Comparison of ENCODE assay signal across 27 mouse cellular contexts in the genomic region with DNA sequence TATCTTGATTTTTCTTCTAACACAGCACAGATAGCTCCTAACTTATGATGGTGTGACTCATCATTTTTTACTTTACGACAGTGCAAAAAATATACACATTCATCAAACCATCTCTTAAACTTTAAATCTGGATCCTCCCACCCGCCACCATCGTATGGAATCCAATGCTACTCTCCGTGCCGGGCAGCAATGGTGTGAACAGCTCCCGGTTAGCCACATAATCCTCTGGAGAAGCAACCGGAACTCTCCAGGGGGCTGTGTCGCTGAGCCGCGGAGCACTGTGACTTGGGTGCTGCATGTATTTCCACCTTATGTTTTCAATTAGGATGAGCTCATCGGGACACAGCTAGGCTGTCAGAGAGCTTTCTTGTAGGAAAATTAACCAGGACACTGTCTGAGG. TPM values are rescaled to one million over a fixed set of nuclear protein-coding genes. Genes with fewer than 3 reads are reported as not detected.
DNase-seq lines count a peak whose midpoint lies in the region; ATAC-seq and TF ChIP-seq lines count a peak whose summit lies in the region.
"Had no signal": no experiment of that assay in that cellular context is flagged by ENCODE, and none has a peak within 500 bp of the region (broad histone marks: within the 10 kb centered on the region; RNA-seq: fewer than 3 reads in every experiment).

No protein-coding gene starts in this region.

- no peaks in the 10 kb centered on the region for H3K9me3 ChIP-seq in heart, postnatal 0 days (replicated peaks; ENCODE audit: control insufficient read depth, low read length)
- H3K9me3 ChIP-seq: forebrain, embryonic 13.5 days; hindbrain, embryonic 13.5 days; intestine, embryonic 15.5 days; limb, embryonic 15.5 days; neural tube, embryonic 13.5 days had no signal

- H3K36me3 ChIP-seq in heart, postnatal 0 days (replicated peaks; ENCODE audit: control insufficient read depth, insufficient read depth, low read length) = no peaks in the 10 kb centered on the region
- H3K36me3 ChIP-seq: G1E; intestine, embryonic 15.5 days; limb, embryonic 15.5 days had no signal

- H3K27ac ChIP-seq in heart, postnatal 0 days (ENCODE audit: low read depth) = peak overlapping the region; percentile 88
- H3K27ac ChIP-seq: forebrain, embryonic 13.5 days; hindbrain, embryonic 13.5 days; intestine, embryonic 15.5 days; kidney, postnatal 0 days; layer of hippocampus, adult 2 months; limb, embryonic 15.5 days; neural tube, embryonic 13.5 days had no signal

- WGBS in heart, postnatal 0 days = 79% methylated on average over 11 of the region's 11 CpGs

- TF ChIP-seq CTCF in heart, postnatal 0 days (IDR thresholded peaks at IDR 0.05; ENCODE audit: low read depth) = no peak

- ATAC-seq in heart, postnatal 0 days (ENCODE audit: insufficient read depth, low read depth) = no peak
- ATAC-seq: CD4-positive, CD25-positive, alpha-beta regulatory T cell, adult 4 months; forebrain, embryonic 13.5 days; intestine, embryonic 15.5 days had no signal

- no peak overlapping the region for H3K4me2 ChIP-seq in heart, postnatal 0 days (ENCODE audit: low read depth, low read length)
- H3K4me2 ChIP-seq: forebrain, embryonic 13.5 days; heart, embryonic 11.5 days; hindbrain, embryonic 13.5 days; intestine, embryonic 15.5 days; limb, embryonic 15.5 days; neural tube, embryonic 13.5 days had no signal

- intact Hi-C loops in heart, postnatal 14 days (cut with DNase I) = no loop called here

- no peak for TF ChIP-seq EP300 in heart, postnatal 0 days (IDR thresholded peaks at IDR 0.05; ENCODE audit: low read depth)

- no peak for DNase-seq in heart, postnatal 0 days (ENCODE audit: low spot score)
- DNase-seq in heart, postnatal 14 days = no peak
- peak; percentile 72 to 82 for DNase-seq in frontal cortex, adult 2 months (ENCODE audit: extremely low spot score in 1 of 2, low spot score in 1 of 2)
- peak; percentile 58 to 74 for DNase-seq in left cerebral cortex, adult 18-20 months (ENCODE audit: low spot score in 2 of 2)
- peak; percentile 65 for DNase-seq in right cerebral cortex, postnatal 25 days
- DNase-seq in MN1 (ENCODE audit: low spot score) = no peak
- DNase-seq in testis, postnatal 14 days (ENCODE audit: low spot score) = no peak
- DNase-seq: cerebellum, adult 11 months; cerebellum, postnatal 36 days; gastrocnemius, postnatal 10 days; lung, postnatal 14 days; spleen, adult 18-20 months had no signal

- H3K9ac ChIP-seq in heart, postnatal 0 days (replicated peaks; ENCODE audit: low read depth, low read length) = no peak overlapping the region
- H3K9ac ChIP-seq: forebrain, embryonic 13.5 days; hindbrain, embryonic 13.5 days; intestine, embryonic 15.5 days; limb, embryonic 15.5 days; neural tube, embryonic 13.5 days had no signal

- H3K27me3 ChIP-seq in heart, postnatal 0 days (ENCODE audit: control insufficient read depth, insufficient read depth, low read length) = no peaks in the 10 kb centered on the region
- H3K27me3 ChIP-seq: forebrain, embryonic 13.5 days; hindbrain, embryonic 13.5 days; intestine, embryonic 15.5 days; limb, embryonic 15.5 days; neural tube, embryonic 13.5 days had no signal

- H3K4me1 ChIP-seq in heart, postnatal 0 days (ENCODE audit: control insufficient read depth, insufficient read depth) = peaks cover 66% of the 10 kb centered on the region
- H3K4me1 ChIP-seq: forebrain, embryonic 13.5 days; hindbrain, embryonic 13.5 days; neural tube, embryonic 13.5 days had no signal

- H3K4me3 ChIP-seq in heart, postnatal 0 days (ENCODE audit: low read depth, low read length) = no peak overlapping the region
- H3K4me3 ChIP-seq: forebrain, embryonic 13.5 days; hindbrain, embryonic 13.5 days; intestine, embryonic 15.5 days; layer of hippocampus, adult 2 months; limb, embryonic 15.5 days; neural tube, embryonic 13.5 days had no signal

RNA-seq across cellular contexts. Expression of a gene that starts 7.5 kb away (rescaled TPM):
- 169 and 347 TPM in 2 replicates for total RNA-seq in heart, postnatal 0 days (2014; rRNA removed; ENCODE audit: low replicate concordance)
- 41.3 and 49.6 TPM in 2 replicates for polyA plus RNA-seq in heart, postnatal 0 days (2015; fragmentation: Nextera tagmentation; extraction: Ambion mirVana)
- total RNA-seq in heart, postnatal 14 days (2021) = 100 to 1,000 TPM in 1 of 2 experiments, 10 to 100 TPM in 1; 99.4 to 129 TPM
- polyA plus RNA-seq in frontal cortex, adult 2 months (2012; rRNA removed) = 0.88 and 1.8 TPM in 2 replicates
- 1 to 10 TPM; 1.4 to 2.5 TPM for total RNA-seq in left cerebral cortex, adult 18-20 months (2021)
- total RNA-seq: G1E had no signal
- polyA plus RNA-seq: CD4-positive, CD25-positive, alpha-beta regulatory T cell, adult 4 months; G1E had no signal

RNA-seq across cellular contexts. Expression of a gene that starts 14.1 kb away (rescaled TPM):
- total RNA-seq in heart, postnatal 0 days (2014; rRNA removed; ENCODE audit: low replicate concordance) = 29.1 and 33.0 TPM in 2 replicates
- polyA plus RNA-seq in heart, postnatal 0 days (2015; fragmentation: Nextera tagmentation; extraction: Ambion mirVana) = 49.8 and 50.7 TPM in 2 replicates
- 10 to 100 TPM; 28.9 to 29.5 TPM for total RNA-seq in heart, postnatal 14 days (2021)
- 30.5 and 34.9 TPM in 2 replicates for polyA plus RNA-seq in frontal cortex, adult 2 months (2012; rRNA removed)
- total RNA-seq in left cerebral cortex, adult 18-20 months (2021) = 10 to 100 TPM; 21.3 to 29.6 TPM
- polyA plus RNA-seq: G1E had no signal

RNA-seq across cellular contexts. Expression of a gene that starts 30.8 kb away (rescaled TPM):
- total RNA-seq in heart, postnatal 0 days (2014; rRNA removed; ENCODE audit: low replicate concordance) = 1.6 and 2.6 TPM in 2 replicates
- polyA plus RNA-seq in heart, postnatal 0 days (2015; fragmentation: Nextera tagmentation; extraction: Ambion mirVana) = 5.9 and 6.0 TPM in 2 replicates
- 1 to 10 TPM; 7.7 TPM for total RNA-seq in heart, postnatal 14 days (2021)
- 8.8 TPM in 2 replicates for polyA plus RNA-seq in frontal cortex, adult 2 months (2012; rRNA removed)
- total RNA-seq in left cerebral cortex, adult 18-20 months (2021) = 1 to 10 TPM; 4.5 to 5.5 TPM
- polyA plus RNA-seq: G1E had no signal

RNA-seq across cellular contexts. Expression of a gene that starts 58.9 kb away (rescaled TPM):
- not detected in 2 replicates for total RNA-seq in heart, postnatal 0 days (2014; rRNA removed; ENCODE audit: low replicate concordance)
- polyA plus RNA-seq in heart, postnatal 0 days (2015; fragmentation: Nextera tagmentation; extraction: Ambion mirVana) = not detected in 2 replicates
- total RNA-seq in heart, postnatal 14 days (2021) = not detected
- not detected in 2 replicates for polyA plus RNA-seq in frontal cortex, adult 2 months (2012; rRNA removed)
- not detected for total RNA-seq in left cerebral cortex, adult 18-20 months (2021)
- total RNA-seq: adrenal gland, adult 18-20 months; gastrocnemius, postnatal 10 days; layer of hippocampus, adult 2 months; left cerebral cortex, adult 8-10 months; monocyte, adult 5-6 weeks had no signal
- polyA plus RNA-seq: CD4-positive, CD25-positive, alpha-beta regulatory T cell, adult 4 months; forebrain, embryonic 13.5 days; G1E; heart, embryonic 11.5 days; hindbrain, embryonic 13.5 days; intestine, embryonic 15.5 days; kidney, postnatal 0 days; limb, embryonic 15.5 days; liver, embryonic 16.5 days; neural tube, embryonic 13.5 days; stomach, embryonic 14.5 days had no signal

Comparison
In these comparisons a context has a peak if more than half of its experiments do, and no peak if none do; other contexts are left out.
1. DNase-seq: peak in frontal cortex, adult 2 months (2 of 2), left cerebral cortex, adult 18-20 months (2 of 2) and right cerebral cortex, postnatal 25 days (single experiment); none in heart, postnatal 0 days (single experiment), heart, postnatal 14 days (0 of 2), MN1 (single experiment) and testis, postnatal 14 days (single experiment).
2. RNA of a gene that starts 7.5 kb away (total RNA-seq): 169 to 347 TPM in heart, postnatal 0 days and 99.4 to 129 TPM in heart, postnatal 14 days; 1.4 to 2.5 TPM in left cerebral cortex, adult 18-20 months; every median in the first group is over 10 times any median in the second.